Mouse (Mus musculus) right cerebral cortex, postnatal 4 days (tissue): ENCODE measurements at regions not wholly inside any gene's neighbourhood (a gene's known extent, or its start where the extent isn't known, plus 50 kb on each side); places are given as distances from the start of the nearest gene placed in this dataset.
A peak's percentile ranks its signal among the peaks of the same experiment; 100 is the strongest.

Experiments
- DNase-seq: peaks from one replicate; pipeline ENCODE4 v3.0.0-alpha.2; 2022

GRCm38 (mm10) chr3:68758609-68759008 is 68.2 kb downstream of the Il12a start:
- DNase-seq = no peak

DNA sequence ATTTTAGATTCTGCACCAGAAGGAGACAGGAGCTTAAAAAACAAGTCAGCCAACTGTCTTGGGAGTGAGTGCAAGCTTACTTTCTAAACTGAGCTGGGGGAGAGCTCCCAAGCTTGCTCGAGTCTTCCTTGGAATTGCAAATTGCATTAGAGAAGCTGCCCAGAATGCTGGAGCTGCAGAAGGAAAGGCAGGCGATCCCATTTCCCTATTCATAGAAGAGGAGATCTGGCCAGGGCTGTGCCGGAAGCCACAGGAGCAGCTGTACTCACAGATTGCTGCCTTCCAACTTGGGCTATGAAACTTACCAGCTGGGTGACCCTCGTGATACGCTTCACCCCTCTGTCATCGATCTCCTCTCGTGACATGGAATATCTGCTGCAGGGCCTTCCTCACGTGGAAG is 68.9 kb downstream of the Il12a start:
- DNase-seq = peak; percentile 37

DNA sequence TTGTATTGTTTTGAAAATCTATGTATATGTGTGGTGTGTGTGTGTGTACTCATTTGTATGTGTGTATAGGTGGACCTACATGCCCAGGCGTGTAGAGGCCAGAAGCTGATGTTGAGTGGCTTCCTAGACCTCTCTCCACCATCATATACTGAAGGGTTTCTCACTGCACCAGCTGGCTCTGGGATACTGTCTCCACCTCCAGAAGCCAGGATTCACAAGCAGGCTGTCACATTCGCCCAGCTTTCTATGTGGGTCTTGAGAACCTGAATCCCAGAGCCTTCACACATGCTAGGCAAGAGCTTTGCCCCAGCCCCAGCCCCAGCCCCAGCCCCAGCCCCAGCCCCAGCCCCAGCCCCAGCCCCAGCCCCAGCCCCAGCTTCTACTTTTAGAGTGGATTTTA is 70.4 kb downstream of the Il12a start:
- no peak for DNase-seq

DNA sequence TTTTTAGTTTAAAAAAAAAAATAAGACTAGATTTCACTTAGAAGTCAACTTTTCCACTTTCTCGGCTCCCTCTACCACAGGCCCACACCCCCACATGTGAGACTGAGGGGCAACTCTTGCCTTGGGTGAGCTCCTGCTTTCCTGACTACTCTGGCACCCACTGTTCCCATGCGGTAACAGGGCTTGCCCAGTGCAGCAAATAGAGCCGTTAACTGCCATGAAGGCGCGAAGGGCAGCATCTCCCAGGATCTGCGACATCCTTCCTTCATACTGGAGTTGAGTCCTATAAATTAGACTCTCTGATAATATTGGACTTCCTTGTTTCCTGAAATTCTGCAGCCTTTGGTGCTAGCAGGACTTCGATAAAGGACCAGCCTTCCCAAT is 70.8 kb downstream of the Il12a start:
- DNase-seq = no peak

DNA sequence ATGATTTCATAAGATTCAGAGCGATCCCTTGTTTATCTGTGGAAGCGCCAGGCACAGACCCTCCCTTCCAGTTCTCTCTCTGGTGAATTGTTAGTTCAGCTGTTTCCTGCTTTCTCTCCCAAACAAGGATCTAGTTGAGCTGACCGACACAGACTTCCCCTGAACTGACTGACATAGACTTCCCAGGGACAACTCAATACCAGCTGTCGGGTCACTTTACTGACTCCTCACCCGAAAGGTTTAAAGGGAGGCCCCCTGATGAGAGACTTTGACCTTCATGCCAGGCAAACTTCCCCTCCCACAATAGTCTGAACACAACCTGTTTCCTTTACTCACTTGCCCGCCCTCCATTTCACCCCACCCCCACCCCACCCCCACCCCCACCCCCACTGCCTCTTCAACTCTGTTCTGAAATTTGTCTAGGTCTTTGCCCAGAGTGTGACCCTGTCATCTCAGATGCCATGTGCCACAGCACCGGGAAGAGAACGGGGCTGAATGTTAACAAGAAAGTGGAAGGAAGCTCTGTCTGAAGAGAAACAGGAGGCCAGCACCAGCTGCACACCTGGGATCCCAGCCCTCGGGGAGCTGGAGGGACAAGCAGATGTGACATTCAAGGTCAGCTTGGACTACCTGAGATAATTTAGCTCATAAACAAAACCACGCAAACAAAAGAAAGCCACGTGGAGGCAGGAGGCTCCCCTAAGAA is 71.3 kb downstream of the Il12a start:
- DNase-seq = no peak

DNA sequence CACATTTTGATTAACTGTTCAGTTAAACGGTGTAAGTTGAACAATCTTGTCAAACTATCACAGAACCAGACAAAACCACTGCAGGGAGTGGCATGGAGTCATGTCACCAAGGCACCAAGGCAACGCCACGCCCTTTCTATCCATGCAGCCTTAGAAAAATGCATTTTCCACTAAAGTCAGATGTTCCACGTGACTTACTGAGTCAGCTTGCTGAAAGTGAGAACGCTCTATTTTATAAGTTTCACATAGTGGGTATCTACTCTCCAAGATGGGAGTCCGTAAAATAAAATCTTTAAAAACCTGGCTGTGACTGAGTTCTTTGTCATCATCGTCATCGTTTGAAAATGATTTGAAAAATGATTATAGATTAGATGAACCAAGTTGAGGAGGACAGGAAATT is 72.5 kb downstream of the Il12a start:
- no peak for DNase-seq

- DNase-seq = no peak
Observed at GRCm38 (mm10) chr3:68764336-68764735, 73.9 kb downstream of the Il12a start.

GRCm38 (mm10) chr3:68764917-68765598 is 74.6 kb downstream of the Il12a start:
- no peak for DNase-seq

- DNase-seq = no peak
Observed at GRCm38 (mm10) chr3:68771579-68771978, 81.1 kb downstream of the Il12a start.

GRCm38 (mm10) chr3:68777801-68778200 is 87.4 kb downstream of the Il12a start:
- no peak for DNase-seq

- DNase-seq = no peak
Observed at GRCm38 (mm10) chr3:68778354-68779040, 88.1 kb downstream of the Il12a start.

- peak; percentile 11 for DNase-seq
Observed at GRCm38 (mm10) chr3:68780843-68781242, 88.5 kb upstream of the 1110032F04Rik start.

- no peak for DNase-seq
Observed at GRCm38 (mm10) chr3:68781466-68781865, 87.9 kb upstream of the 1110032F04Rik start.

DNA sequence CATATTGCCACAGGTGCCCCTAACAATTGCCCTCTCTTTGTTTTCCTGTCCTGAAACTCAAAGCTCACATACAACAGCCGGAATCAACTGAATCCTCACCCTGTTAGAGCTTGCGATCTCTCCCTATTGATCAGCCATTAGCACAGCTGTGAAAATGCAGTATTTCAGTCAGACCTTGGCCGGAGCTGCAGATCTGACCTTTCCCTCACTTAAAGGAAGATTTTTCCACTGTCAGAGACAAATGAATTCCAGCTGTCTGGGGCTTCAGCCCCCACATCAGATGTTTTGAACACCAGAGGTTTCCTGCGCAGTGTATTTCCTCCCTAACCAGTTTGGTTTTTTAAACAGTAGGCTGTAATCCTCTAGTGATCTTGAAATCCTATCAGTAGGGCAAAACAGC is 87.0 kb upstream of the 1110032F04Rik start:
- DNase-seq = no peak

GRCm38 (mm10) chr3:68783666-68784416 is 85.5 kb upstream of the 1110032F04Rik start:
- no peak for DNase-seq

GRCm38 (mm10) chr3:68786771-68787170 is 82.6 kb upstream of the 1110032F04Rik start:
- DNase-seq = no peak

GRCm38 (mm10) chr3:68787385-68788175 is 81.8 kb upstream of the 1110032F04Rik start:
- no peak for DNase-seq

DNA sequence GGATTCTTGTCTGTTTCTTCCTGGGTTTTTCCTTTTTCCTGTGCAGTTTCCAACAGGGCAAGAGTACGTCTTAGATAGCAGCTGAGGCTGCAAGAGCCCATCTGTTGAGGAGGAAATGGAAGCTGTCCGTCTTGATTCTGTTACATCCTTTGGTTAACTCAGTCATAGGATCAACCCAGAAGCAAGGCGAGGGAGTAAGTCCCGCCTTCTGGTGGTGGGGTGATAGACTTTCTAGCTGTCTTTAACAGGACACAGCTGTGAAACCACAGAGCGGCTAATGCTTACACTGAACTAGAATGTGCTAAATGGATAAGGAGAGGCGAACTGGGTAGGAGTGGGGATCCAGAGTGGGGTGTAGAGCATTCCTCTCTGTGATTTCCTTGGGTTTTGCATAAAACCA is 79.9 kb upstream of the 1110032F04Rik start:
- DNase-seq = no peak

DNA sequence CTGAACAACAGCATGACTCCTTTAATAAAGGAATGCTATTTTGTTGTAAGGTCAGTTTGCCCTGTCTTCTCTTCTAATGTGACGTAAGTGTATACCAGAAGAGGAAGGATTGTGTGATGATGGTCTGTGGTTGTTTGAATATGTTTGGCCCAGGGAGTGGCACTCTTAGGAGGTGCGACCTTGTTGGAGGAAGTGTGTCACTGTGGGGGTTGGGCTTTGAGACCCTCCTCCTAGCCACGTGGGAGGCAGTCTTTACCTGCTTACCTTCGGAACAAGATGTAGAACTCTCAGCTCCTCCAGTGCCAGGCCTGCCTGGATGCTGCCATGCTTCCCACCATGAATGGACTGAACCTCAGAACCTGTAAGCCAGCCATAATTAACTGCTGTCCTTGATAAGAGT is 78.9 kb upstream of the 1110032F04Rik start:
- no peak for DNase-seq

DNA sequence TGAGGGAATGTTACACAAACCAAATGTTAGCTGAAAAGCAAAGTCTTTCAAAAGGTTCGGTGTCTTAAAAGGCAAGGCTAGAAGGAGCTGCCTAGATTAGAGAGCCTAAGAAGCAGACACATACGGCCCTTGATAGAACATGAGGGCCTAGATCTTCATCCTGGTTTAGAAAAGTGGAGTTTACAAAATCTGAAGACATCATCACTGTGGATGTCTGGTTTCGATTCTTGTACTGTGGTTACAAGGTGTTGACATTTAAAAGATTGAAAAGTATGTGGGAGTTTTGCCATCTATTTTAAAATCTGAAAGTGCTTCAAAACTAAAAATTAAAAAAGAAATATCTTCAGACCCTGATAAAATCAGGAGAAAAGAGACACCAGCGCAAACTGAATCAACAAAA is 76.5 kb upstream of the 1110032F04Rik start:
- no peak for DNase-seq

- no peak for DNase-seq
Observed at GRCm38 (mm10) chr3:68793923-68794322, 75.5 kb upstream of the 1110032F04Rik start.

DNA sequence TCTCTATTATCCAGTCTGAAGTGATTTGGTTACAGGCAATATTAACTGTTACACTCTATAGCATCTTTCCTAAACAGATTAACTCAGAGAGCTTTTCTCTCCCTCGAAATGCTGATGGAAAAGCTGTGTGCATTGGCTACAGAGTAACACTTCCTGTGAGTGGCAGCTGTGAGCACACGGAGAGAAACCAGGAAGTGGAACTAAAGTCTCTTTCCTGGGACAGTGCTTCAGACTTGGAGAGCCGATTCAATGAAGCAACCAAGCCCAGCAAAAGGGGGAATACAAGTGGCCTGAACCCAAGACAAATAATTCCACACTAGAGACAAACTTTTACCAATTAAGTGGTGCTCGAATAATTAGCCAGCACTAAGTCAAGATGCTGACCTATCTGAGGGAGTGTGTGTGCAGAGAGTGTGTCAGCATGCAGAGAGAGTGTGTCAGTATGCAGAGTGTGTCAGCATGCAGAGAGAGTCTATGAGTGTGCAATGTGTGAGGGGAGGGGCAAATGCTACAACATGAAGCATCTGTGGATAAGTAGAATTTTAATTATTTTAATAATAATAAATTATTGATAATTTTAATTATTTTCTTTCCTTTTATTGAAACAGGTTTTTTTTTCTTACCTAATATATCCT is 74.9 kb upstream of the 1110032F04Rik start:
- DNase-seq = no peak
